Mouse (Mus musculus): ENCODE measurements at regions not wholly inside any gene's neighbourhood (a gene's known extent, or its start where the extent isn't known, plus 50 kb on each side); places are given as distances from the start of the nearest gene placed in this dataset.
"Not testable (repeated sequence)": the region's sequence is repeated elsewhere in the genome, so short reads cannot be mapped to it uniquely, and the experiment has no call there.

- no peak overlapping the region for H3K4me2 ChIP-seq
- H3K27ac ChIP-seq (ENCODE audit: low read depth, low read length) = no peak overlapping the region
- no peaks in the 10 kb centered on the region for H3K27me3 ChIP-seq (ENCODE audit: control insufficient read depth, insufficient read depth, low read length)
- H3K4me3 ChIP-seq (ENCODE audit: low read depth, low read length) = no peak overlapping the region
- ATAC-seq (ENCODE audit: low FRiP score) = peak; percentile 48
- no peak for DNase-seq (ENCODE audit: low spot score, missing footprints)
- H3K9ac ChIP-seq (ENCODE audit: low read length) = no peak overlapping the region
- no peaks in the 10 kb centered on the region for H3K36me3 ChIP-seq (ENCODE audit: control insufficient read depth, insufficient read depth, low read length)
- no peaks in the 10 kb centered on the region for H3K9me3 ChIP-seq (ENCODE audit: control insufficient read depth, low read length)
- 19% methylated on average over 1 of the region's 1 CpGs for WGBS
- peaks cover 7% of the 10 kb centered on the region; the same call in 1 of the 2 replicates for H3K4me1 ChIP-seq (ENCODE audit: control insufficient read depth, insufficient read depth, low read length)
Observed at GRCm38 (mm10) chr8:90031220-90031619, 316.9 kb downstream of the Tox3 start.

GRCm38 (mm10) chr8:90017958-90018357, 330.2 kb downstream of the Tox3 start:
- not testable (repeated sequence) for H3K4me3 ChIP-seq (ENCODE audit: low read depth, low read length); H3K9ac ChIP-seq (ENCODE audit: low read length); H3K4me1 ChIP-seq (ENCODE audit: control insufficient read depth, insufficient read depth, low read length); H3K36me3 ChIP-seq (ENCODE audit: control insufficient read depth, insufficient read depth, low read length); H3K9me3 ChIP-seq (ENCODE audit: control insufficient read depth, low read length); ATAC-seq (ENCODE audit: low FRiP score); DNase-seq (ENCODE audit: low spot score, missing footprints); H3K27ac ChIP-seq (ENCODE audit: low read depth, low read length); H3K4me2 ChIP-seq; H3K27me3 ChIP-seq (ENCODE audit: control insufficient read depth, insufficient read depth, low read length)
- 67% methylated on average over 1 of the region's 1 CpGs for WGBS

DNA sequence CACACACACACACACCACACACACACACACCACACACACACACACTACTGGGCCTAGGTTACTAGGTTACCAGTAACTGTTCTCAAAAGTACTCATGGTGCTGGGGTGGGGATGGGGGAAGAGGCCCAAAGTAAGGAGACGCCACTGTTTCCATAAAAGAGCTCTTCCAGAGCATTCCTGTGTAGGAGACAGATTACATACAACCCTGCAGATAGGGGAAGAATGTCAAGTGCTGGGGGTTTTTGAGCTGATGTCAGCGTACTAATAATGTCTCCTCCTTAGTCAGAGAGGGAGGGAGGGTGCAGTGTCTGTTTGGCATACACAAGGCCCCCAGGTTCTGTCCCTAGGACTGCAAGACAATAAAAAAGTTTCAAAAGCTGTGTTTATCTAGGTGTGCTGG, 334.4 kb downstream of the Tox3 start:
- no peak overlapping the region for H3K9ac ChIP-seq (ENCODE audit: low read length)

GRCm38 (mm10) chr8:90011682-90012409, 336.3 kb downstream of the Tox3 start:
- 78% methylated on average over 6 of the region's 6 CpGs for WGBS
- H3K4me1 ChIP-seq (ENCODE audit: control insufficient read depth, insufficient read depth, low read length) = no peaks in the 10 kb centered on the region
- no peaks in the 10 kb centered on the region for H3K36me3 ChIP-seq (ENCODE audit: control insufficient read depth, insufficient read depth, low read length)
- H3K4me2 ChIP-seq = no peak overlapping the region
- H3K9ac ChIP-seq (ENCODE audit: low read length) = no peak overlapping the region
- no peaks in the 10 kb centered on the region for H3K9me3 ChIP-seq (ENCODE audit: control insufficient read depth, low read length)
- no peak for ATAC-seq (ENCODE audit: low FRiP score)
- H3K27ac ChIP-seq (ENCODE audit: low read depth, low read length) = no peak overlapping the region
- H3K27me3 ChIP-seq (ENCODE audit: control insufficient read depth, insufficient read depth, low read length) = no peaks in the 10 kb centered on the region
- no peak overlapping the region for H3K4me3 ChIP-seq (ENCODE audit: low read depth, low read length)
- DNase-seq (ENCODE audit: low spot score, missing footprints) = no peak

More for the DNA sequence above, 334.4 kb downstream of the Tox3 start:
- no peak for ATAC-seq (ENCODE audit: low FRiP score)
- H3K9me3 ChIP-seq (ENCODE audit: control insufficient read depth, low read length) = no peaks in the 10 kb centered on the region
- no peak overlapping the region for H3K4me3 ChIP-seq (ENCODE audit: low read depth, low read length)
- WGBS = 92% methylated on average over 2 of the region's 2 CpGs
- no peaks in the 10 kb centered on the region for H3K27me3 ChIP-seq (ENCODE audit: control insufficient read depth, insufficient read depth, low read length)
- no peak for DNase-seq (ENCODE audit: low spot score, missing footprints)
- H3K4me1 ChIP-seq (ENCODE audit: control insufficient read depth, insufficient read depth, low read length) = no peaks in the 10 kb centered on the region
- H3K27ac ChIP-seq (ENCODE audit: low read depth, low read length) = no peak overlapping the region
- no peak overlapping the region for H3K4me2 ChIP-seq
- H3K36me3 ChIP-seq (ENCODE audit: control insufficient read depth, insufficient read depth, low read length) = no peaks in the 10 kb centered on the region

DNA sequence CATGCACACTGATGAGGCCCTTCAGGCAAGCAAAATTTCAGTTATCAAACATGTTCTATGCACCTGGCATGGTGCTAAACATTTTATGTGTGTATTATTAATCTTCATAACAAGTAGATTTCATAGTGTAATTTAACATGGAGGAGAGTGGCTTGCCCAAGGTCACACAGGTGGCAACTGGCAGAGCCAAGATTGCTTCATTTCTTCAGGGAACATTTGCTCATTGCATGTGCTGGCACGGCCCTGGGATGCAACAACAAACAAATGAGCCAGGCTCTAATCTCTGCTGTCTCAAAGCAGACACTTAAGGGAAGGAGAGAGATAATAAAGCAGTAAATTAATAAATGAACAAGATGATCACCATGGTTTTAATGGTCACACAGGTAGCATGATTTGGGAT, 338.7 kb downstream of the Tox3 start:
- H3K36me3 ChIP-seq (ENCODE audit: control insufficient read depth, insufficient read depth, low read length) = no peaks in the 10 kb centered on the region
- H3K27me3 ChIP-seq (ENCODE audit: control insufficient read depth, insufficient read depth, low read length) = no peaks in the 10 kb centered on the region
- no peaks in the 10 kb centered on the region for H3K9me3 ChIP-seq (ENCODE audit: control insufficient read depth, low read length)
- no peak overlapping the region for H3K4me2 ChIP-seq
- no peak for ATAC-seq (ENCODE audit: low FRiP score)
- H3K4me3 ChIP-seq (ENCODE audit: low read depth, low read length) = no peak overlapping the region
- H3K4me1 ChIP-seq (ENCODE audit: control insufficient read depth, insufficient read depth, low read length) = no peaks in the 10 kb centered on the region
- no peak overlapping the region for H3K9ac ChIP-seq (ENCODE audit: low read length)
- WGBS = 78% methylated on average over 1 of the region's 1 CpGs
- H3K27ac ChIP-seq (ENCODE audit: low read depth, low read length) = no peak overlapping the region
- DNase-seq (ENCODE audit: low spot score, missing footprints) = no peak

GRCm38 (mm10) chr8:90000899-90001640, 347.1 kb downstream of the Tox3 start:
- Histone ChIP-seq H3K4me3 (ENCODE audit: low read depth, low read length) (no peak overlapping the region), H3K27me3 (ENCODE audit: control insufficient read depth, insufficient read depth, low read length) (no peaks in the 10 kb centered on the region), H3K36me3 (ENCODE audit: control insufficient read depth, insufficient read depth, low read length) (no peaks in the 10 kb centered on the region), H3K4me2 (no peak overlapping the region), H3K4me1 (ENCODE audit: control insufficient read depth, insufficient read depth, low read length) (peaks cover 8% of the 10 kb centered on the region), H3K9ac (ENCODE audit: low read length) (peak overlapping the region; percentile 31; the same call in 1 of the 2 replicates), H3K9me3 (ENCODE audit: control insufficient read depth, low read length) (no peaks in the 10 kb centered on the region), H3K27ac (ENCODE audit: low read depth, low read length) (no peak overlapping the region; the same call in 1 of the 2 replicates)
- no peak for ATAC-seq (ENCODE audit: low FRiP score)
- DNase-seq (ENCODE audit: low spot score, missing footprints) = peak; percentile 99
- 27% methylated on average over 15 of the region's 15 CpGs for WGBS

DNA sequence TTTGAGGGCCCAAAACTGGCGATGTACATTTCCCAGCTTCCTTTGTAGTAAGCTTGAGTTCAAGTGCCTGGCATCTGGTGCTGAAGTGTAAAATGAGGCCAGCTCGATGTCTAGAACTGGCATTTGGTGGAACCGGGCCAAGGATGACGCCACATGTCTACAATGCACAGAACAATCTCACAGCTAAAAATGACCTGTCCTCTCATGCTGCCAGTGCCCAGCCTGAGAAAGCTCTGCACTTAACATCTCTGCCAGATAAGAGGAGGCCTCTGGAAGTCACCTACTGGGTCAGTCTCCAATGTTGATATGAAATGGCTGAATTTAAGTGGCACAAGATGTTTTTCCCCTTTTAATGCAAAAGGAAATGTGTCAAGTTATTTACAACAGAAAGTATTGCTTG, 354.4 kb downstream of the Tox3 start:
- WGBS = 94% methylated on average over 4 of the region's 4 CpGs
- H3K36me3 ChIP-seq (ENCODE audit: control insufficient read depth, insufficient read depth, low read length) = no peaks in the 10 kb centered on the region
- no peaks in the 10 kb centered on the region for H3K4me1 ChIP-seq (ENCODE audit: control insufficient read depth, insufficient read depth, low read length)
- no peak overlapping the region for H3K4me3 ChIP-seq (ENCODE audit: low read depth, low read length)
- no peaks in the 10 kb centered on the region for H3K27me3 ChIP-seq (ENCODE audit: control insufficient read depth, insufficient read depth, low read length)
- H3K27ac ChIP-seq (ENCODE audit: low read depth, low read length) = no peak overlapping the region
- H3K9me3 ChIP-seq (ENCODE audit: control insufficient read depth, low read length) = no peaks in the 10 kb centered on the region
- no peak overlapping the region for H3K9ac ChIP-seq (ENCODE audit: low read length)
- H3K4me2 ChIP-seq = no peak overlapping the region
- DNase-seq (ENCODE audit: low spot score, missing footprints) (no peak), ATAC-seq (ENCODE audit: low FRiP score) (no peak)

GRCm38 (mm10) chr8:89983859-89984258, 364.3 kb downstream of the Tox3 start:
- H3K4me1 ChIP-seq (ENCODE audit: control insufficient read depth, insufficient read depth, low read length) = peaks cover 5% of the 10 kb centered on the region; the same call in 1 of the 2 replicates
- DNase-seq (ENCODE audit: low spot score, missing footprints) (peak; percentile 78), ATAC-seq (ENCODE audit: low FRiP score) (no peak)
- no peak overlapping the region for H3K9ac ChIP-seq (ENCODE audit: low read length)
- 89% methylated on average over 2 of the region's 2 CpGs for WGBS
- no peaks in the 10 kb centered on the region for H3K36me3 ChIP-seq (ENCODE audit: control insufficient read depth, insufficient read depth, low read length)
- H3K4me2 ChIP-seq = no peak overlapping the region
- H3K27me3 ChIP-seq (ENCODE audit: control insufficient read depth, insufficient read depth, low read length) = no peaks in the 10 kb centered on the region
- H3K27ac ChIP-seq (ENCODE audit: low read depth, low read length) = no peak overlapping the region
- no peaks in the 10 kb centered on the region for H3K9me3 ChIP-seq (ENCODE audit: control insufficient read depth, low read length)
- H3K4me3 ChIP-seq (ENCODE audit: low read depth, low read length) = no peak overlapping the region

- DNase-seq (ENCODE audit: low spot score, missing footprints) (peak; percentile 77), ATAC-seq (ENCODE audit: low FRiP score) (no peak)
- Histone ChIP-seq H3K27ac (ENCODE audit: low read depth, low read length) (no peak overlapping the region), H3K36me3 (ENCODE audit: control insufficient read depth, insufficient read depth, low read length) (no peaks in the 10 kb centered on the region), H3K9ac (ENCODE audit: low read length) (no peak overlapping the region), H3K27me3 (ENCODE audit: control insufficient read depth, insufficient read depth, low read length) (no peaks in the 10 kb centered on the region), H3K4me3 (ENCODE audit: low read depth, low read length) (no peak overlapping the region), H3K9me3 (ENCODE audit: control insufficient read depth, low read length) (no peaks in the 10 kb centered on the region), H3K4me2 (no peak overlapping the region), H3K4me1 (ENCODE audit: control insufficient read depth, insufficient read depth, low read length) (peaks cover 5% of the 10 kb centered on the region; the same call in 1 of the 2 replicates)
- WGBS = 67% methylated on average over 2 of the region's 2 CpGs
Observed at GRCm38 (mm10) chr8:89982551-89982950, 365.6 kb downstream of the Tox3 start.
